Mouse (Mus musculus) urinary bladder, postnatal 14 days (tissue): ENCODE data around the gene Rgs4.

Experiments used
- DNase-seq: peaks from one replicate; pipeline ENCODE4 v3.0.0; 2021; ENCODE audit warnings: low spot score

Gene Rgs4

GRCm38 (mm10) chr1:169747473-169747872 lies at the start of gene Rgs4:
TSS of gene Rgs4 (minus strand) at chr1:169747642.
- peak; percentile 38 for DNase-seq

- no peak for DNase-seq
These were observed 45.0 kb upstream of the Rgs4 start for GRCm38 (mm10) chr1:169792437-169792836.

DNA sequence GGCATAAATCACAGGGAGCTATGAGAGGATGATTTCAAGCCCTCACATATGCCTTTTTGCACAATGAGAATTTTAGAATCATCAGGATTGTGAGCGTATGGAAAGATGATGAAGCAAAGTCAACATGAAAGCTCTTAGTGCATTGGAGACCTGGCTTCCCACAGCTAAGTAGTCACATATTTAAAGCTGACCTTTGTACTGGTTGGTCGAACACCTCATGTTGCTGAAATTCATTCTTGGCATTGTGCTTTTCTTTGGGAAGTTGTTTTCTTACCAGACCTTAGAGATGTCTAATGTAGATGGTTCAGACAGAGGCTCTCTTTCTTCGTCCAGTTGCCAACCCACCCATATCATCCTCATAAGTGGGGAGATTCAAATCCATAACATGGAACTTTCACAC lies 38.5 kb upstream of the Rgs4 start:
- no peak for DNase-seq

- no peak for DNase-seq
These were observed 29.1 kb upstream of the Rgs4 start for GRCm38 (mm10) chr1:169776566-169776965.

- DNase-seq: no peak
These were observed 17.1 kb upstream of the Rgs4 start for GRCm38 (mm10) chr1:169764619-169764955.

GRCm38 (mm10) chr1:169763858-169764618 lies 16.6 kb upstream of the Rgs4 start:
- no peak for DNase-seq

DNA sequence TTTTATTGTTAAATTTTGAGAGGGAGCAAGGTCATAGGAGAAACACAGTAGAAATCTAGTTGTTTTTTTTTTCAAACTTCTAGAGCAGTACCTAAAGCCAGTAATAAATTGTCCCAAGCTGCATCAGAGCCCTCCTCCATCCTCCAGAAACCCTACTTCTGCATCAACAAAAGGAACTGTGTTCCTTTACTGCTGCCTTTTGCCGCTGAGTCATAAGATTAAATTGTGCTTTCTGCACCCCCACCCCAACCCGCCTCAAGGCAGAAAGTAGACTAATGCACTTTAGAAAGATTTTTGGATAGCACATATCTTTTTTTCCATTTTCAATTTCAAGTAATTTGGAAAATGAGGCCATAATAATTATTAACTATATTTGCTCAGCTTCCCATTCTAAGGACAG lies 15.1 kb upstream of the Rgs4 start:
- DNase-seq: no peak

DNA sequence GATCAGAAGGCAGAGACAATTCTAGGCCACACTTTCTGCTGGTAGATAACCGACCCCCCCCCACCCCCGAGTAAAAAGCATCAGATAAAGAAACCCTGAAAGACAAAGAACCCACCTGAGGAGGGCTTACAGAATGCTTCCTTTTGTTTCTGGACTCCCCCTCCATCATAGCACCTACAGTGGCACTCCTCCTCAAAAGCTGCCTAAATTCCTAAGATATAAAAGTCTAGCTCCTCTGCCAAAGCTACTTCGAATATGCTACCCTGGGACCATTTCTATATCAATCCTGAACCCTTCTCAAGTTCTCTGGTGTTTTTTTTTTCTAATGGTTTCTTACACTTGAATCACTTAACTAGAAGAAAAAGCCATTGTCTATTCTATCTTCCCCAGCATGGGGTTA lies 9.1 kb upstream of the Rgs4 start:
- DNase-seq: no peak

- no peak for DNase-seq
These were observed 5.0 kb upstream of the Rgs4 start for GRCm38 (mm10) chr1:169752395-169752794.

GRCm38 (mm10) chr1:169748439-169748838 lies 997 bp upstream of the Rgs4 start:
- no peak for DNase-seq

- no peak for DNase-seq
These were observed 460 bp upstream of the Rgs4 start for GRCm38 (mm10) chr1:169747902-169748301.

GRCm38 (mm10) chr1:169741147-169741546 lies 6.3 kb downstream of the Rgs4 start:
- no peak for DNase-seq

- DNase-seq: no peak
These were observed 10.2 kb downstream of the Rgs4 start for GRCm38 (mm10) chr1:169737231-169737630.

GRCm38 (mm10) chr1:169736139-169736538 lies 11.3 kb downstream of the Rgs4 start:
- DNase-seq: no peak

DNA sequence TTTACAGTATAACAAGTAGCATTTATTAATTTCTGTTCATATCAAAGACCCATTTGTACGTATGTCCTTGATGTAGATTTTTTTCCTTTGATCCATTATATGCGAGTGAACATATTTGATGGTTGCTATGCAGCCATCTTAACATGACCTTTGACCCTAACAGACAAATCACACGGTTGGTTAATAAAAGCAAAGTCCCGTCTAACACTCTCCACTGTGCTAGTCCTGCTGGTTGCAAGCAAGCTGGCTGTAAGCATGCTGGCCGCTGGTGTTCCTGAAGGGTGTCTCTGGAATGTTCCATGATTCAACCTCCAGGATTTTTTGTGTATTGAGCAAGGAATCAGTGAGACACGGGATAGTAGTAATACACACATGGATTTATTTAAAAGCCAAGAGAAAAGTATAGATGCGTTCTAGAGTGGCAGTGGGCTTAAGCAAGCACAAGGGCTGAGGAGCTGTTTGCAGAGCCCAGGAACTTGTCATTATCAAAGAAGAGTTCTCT lies 16.8 kb downstream of the Rgs4 start:
- DNase-seq: no peak

DNA sequence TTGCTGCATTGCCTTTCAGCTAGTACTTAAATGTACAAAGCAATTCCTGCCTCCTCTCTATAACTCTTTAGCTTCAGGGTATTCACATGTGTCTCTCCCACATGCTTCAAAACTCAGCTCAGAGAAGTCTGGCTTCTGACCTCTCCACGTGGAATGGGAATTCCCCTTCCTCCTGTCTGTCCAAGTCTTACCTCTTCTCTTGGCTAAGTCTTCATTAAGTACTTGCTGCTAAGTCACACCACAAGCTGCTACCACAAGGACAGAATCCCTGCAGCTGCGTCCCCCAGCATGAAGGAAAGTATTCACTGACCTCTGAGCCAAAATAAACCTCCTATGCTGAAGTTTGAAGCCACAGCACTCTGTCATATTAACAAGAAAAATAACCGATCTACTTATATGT lies 21.1 kb downstream of the Rgs4 start:
- DNase-seq: no peak

GRCm38 (mm10) chr1:169721836-169722235 lies 25.6 kb downstream of the Rgs4 start:
- no peak for DNase-seq

DNA sequence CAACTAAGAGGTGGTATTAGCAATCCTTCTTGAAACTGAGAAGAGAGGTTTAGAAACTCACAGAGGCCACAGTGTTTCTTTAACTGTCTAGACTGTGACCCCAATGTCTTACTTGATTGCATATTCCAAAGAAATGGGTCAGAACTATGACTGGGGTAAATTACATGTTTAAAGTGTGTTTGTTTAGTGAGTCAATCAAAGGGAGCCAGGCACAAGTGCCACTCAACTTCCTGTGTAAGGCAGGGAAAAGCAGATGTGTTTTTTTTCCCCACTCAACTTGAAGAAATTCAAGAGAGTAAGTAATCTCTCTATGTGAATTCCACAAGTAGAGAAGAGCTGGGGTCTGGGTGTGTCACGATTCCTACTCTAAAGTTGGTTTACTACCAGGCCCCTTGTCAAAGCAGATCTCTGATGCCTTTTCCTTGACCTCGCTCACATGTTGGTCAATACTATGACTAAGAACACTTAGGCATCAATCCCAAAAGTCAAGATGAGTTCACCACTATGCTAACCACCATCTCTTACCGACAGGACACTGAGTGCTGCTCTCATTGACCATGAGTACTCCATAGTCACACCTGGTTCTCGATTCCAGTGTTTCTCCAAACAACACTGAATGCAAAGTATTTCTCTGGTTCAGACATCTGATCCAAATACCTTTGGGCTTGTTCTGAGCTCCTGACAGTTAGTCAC lies 42.9 kb downstream of the Rgs4 start:
- no peak for DNase-seq

- DNase-seq: no peak
These were observed 48.3 kb downstream of the Rgs4 start for GRCm38 (mm10) chr1:169699184-169699583.

DNA sequence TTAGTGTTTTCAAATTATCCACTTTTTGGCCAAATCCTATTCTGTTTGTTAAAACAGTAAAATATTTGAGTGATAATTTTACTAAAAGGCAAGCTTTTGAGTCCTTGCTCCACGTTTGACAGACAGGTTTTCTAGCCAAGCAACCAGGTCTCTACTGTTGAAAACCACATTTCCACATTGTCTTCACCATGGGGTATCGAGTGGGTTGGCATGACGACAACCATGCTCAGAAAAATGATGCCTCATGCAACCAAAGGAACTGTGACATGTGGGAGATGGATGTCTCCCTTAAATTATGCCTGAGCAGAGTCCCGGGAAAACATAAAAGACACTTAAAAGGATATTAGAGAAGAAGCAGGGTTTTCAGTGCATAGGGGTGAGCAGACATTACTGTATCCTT lies 50.2 kb downstream of the Rgs4 start:
- no peak for DNase-seq

- DNase-seq: no peak
These were observed 52.1 kb downstream of the Rgs4 start for GRCm38 (mm10) chr1:169695356-169695755.

DNA sequence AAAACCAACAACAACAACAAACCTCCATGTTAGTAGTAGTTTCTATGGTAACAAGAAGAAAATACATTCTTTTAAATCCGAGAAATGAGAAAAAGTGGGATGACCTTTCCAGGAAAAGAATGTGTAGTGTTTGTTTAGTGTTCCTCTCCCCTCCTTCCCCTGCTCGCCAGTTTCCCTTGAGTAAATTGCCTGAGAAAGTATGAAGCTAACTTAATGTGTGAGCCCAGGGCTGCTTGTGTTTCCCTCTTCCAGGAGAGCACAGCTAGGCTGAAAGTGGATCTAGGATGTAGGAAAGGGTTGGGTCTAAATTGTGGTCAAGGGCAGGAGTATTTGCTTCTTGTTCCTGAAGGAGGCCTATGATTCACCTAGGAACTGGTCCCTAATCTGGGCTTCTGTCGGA lies 53.9 kb downstream of the Rgs4 start:
- DNase-seq: no peak

DNA sequence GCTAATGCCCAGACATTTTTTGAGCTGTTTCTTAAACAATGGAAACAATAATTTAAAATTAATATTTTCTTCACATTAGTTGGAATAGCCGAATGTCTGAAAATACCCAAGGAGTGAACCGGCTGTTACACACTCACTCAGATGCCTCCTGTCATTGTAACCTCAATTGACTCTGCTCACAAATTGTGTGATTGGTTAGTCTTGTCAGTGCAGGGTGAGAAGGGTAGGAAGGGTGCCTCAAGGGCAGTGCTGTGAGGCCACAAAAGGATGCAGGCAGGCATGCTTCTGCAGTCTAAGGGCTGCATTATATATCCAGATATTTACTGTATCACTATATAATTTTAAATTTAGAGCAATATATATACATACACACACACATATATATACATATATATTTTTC lies 54.4 kb downstream of the Rgs4 start:
- DNase-seq: no peak
